Mouse (Mus musculus) neural tube, embryonic 14.5 days (tissue): ENCODE data around the gene Tbc1d10c. TPM values are rescaled to one million over a fixed set of nuclear protein-coding genes. Genes with fewer than 3 reads are reported as not detected.

ENCODE experiments used
- ATAC-seq: fragments of 200-750 bp; cut with Nextera tagmentation; 2 replicates; pipeline ENCODE4 v1.8.0; 2017; ENCODE audit warnings: low read depth, mild to moderate bottlenecking, moderate TSS enrichment, moderate library complexity
- H3K27ac ChIP-seq: fragments of 300-500 bp; sonication (generic); 2 replicates; pipeline ENCODE4 v1.5.1; 2014; ENCODE audit warnings: low read depth, mild to moderate bottlenecking, control low read depth, low read length, moderate library complexity, mixed read lengths
- H3K27me3 ChIP-seq: fragments of 300-500 bp; sonication (generic); 2 replicates; pipeline ENCODE4 v1.6.1; 2014; ENCODE audit warnings: low read length; ENCODE audit not compliant: control insufficient read depth, insufficient read depth
- H3K36me3 ChIP-seq: fragments of 300-500 bp; sonication (generic); 2 replicates; pipeline ENCODE4 v1.6.1; 2014; ENCODE audit warnings: low read length, mixed read lengths; ENCODE audit not compliant: control insufficient read depth, insufficient read depth
- H3K4me1 ChIP-seq: fragments of 300-500 bp; sonication (generic); 2 replicates; pipeline ENCODE4 v1.6.1; 2014; ENCODE audit warnings: low read length; ENCODE audit not compliant: control insufficient read depth, insufficient read depth
- H3K4me2 ChIP-seq: fragments of 300-500 bp; sonication (generic); 2 replicates; pipeline ENCODE4 v1.6.1; 2014; ENCODE audit warnings: mild to moderate bottlenecking, low read depth, low read length, control low read depth
- H3K4me3 ChIP-seq: fragments of 300-500 bp; sonication (generic); 2 replicates; pipeline ENCODE4 v1.5.1; 2014; ENCODE audit warnings: low read depth, low read length, control low read depth, mixed read lengths
- H3K9ac ChIP-seq: fragments of 300-500 bp; sonication (generic); replicated peaks from 2 replicates; pipeline ENCODE4 v1.6.1; 2014; ENCODE audit warnings: low read depth, mild to moderate bottlenecking, control low read depth, low read length, mixed read lengths
- H3K9me3 ChIP-seq: fragments of 300-500 bp; sonication (generic); 2 replicates; pipeline ENCODE4 v1.6.1; 2016; ENCODE audit warnings: low read length; ENCODE audit not compliant: control insufficient read depth
- WGBS: fragments of 180-500 bp; shearing (Covaris S2); extraction: QIAGEN DNeasy Blood & Tissue Kit; methylation state at CpG from one replicate; pipeline ENCODE4 v1.1.7; 2014; 5-methylcytosine and 5-hydroxymethylcytosine counted together
- polyA plus RNA-seq: library from polyadenylated mRNA; unstranded; fragments of >200 nt; fragmentation: Nextera tagmentation; extraction: Ambion mirVana; gene quantifications from 2 replicates; pipeline ENCODE4 v1.2.1, GENCODE M21; 2014

Gene Tbc1d10c
- polyA plus RNA-seq, 1 experiment from 2014 or later, result 1.1 TPM

- Histone ChIP-seq H3K27me3 (peaks cover 18% of the 10 kb centered on the region; the same call in 1 of the 2 replicates), H3K9me3 (no peaks in the 10 kb centered on the region), H3K9ac (no peak overlapping the region), H3K4me3 (no peak overlapping the region), H3K27ac (no peak overlapping the region), H3K4me2 (no peak overlapping the region), H3K36me3 (no peaks in the 10 kb centered on the region), H3K4me1 (peaks cover 14% of the 10 kb centered on the region; the same call in 1 of the 2 replicates)
- ATAC-seq, result no peak
- WGBS, result 88% methylated on average over 11 of the region's 11 CpGs
Measured at GRCm38 (mm10) chr19:4218293-4218692, 27.2 kb upstream of the Tbc1d10c start.

DNA sequence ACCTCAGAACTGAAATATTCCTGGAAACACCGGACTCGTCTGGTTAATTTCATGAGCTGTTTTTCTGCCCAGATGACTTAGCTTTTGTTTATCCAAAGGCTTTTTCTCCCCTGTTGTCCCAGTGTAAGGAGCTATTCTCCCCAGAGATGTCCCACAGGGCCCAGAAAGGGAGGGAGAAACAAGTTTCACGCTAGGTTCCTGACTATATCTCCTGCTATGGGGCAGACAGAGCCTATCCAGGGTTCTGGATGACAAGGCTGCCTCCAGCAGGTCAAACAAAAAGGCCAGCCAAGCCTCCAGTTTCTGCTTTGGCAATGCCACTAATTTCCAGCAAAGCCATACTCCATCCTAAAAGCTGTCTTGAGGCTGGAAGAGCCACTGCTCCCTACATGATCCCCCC lies 26.8 kb upstream of the Tbc1d10c start:
- ATAC-seq, result no peak
- 61% methylated on average over 3 of the region's 3 CpGs for WGBS
- Histone ChIP-seq H3K36me3 (no peaks in the 10 kb centered on the region), H3K27me3 (peaks cover 18% of the 10 kb centered on the region; the same call in 1 of the 2 replicates), H3K4me2 (no peak overlapping the region), H3K9ac (no peak overlapping the region), H3K4me3 (no peak overlapping the region), H3K27ac (no peak overlapping the region), H3K9me3 (no peaks in the 10 kb centered on the region), H3K4me1 (peaks cover 14% of the 10 kb centered on the region; the same call in 1 of the 2 replicates)

DNA sequence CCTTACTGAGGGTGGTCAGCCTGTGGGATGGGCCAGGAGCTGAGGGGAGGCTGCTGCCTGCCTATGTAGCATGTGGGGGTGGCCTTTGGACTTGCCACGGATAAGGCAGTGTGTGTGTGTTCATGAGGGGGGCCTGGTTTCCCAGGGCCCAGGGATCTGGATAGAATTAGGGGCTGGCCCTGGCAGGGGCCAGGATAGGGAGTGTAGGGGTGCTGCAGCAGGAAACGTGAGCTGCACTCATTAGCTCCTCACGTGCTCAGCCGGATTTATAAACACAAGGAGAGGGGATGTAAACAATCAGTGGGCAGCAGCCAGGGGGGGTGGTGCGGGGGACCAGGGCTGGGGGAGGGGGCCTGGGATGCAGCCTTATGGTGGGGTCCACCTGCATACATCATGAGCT lies 26.1 kb upstream of the Tbc1d10c start:
- Histone ChIP-seq H3K4me1 (peaks cover 14% of the 10 kb centered on the region; the same call in 1 of the 2 replicates), H3K9me3 (no peaks in the 10 kb centered on the region), H3K4me2 (no peak overlapping the region), H3K36me3 (no peaks in the 10 kb centered on the region), H3K9ac (no peak overlapping the region), H3K4me3 (no peak overlapping the region), H3K27me3 (peaks cover 18% of the 10 kb centered on the region; the same call in 1 of the 2 replicates), H3K27ac (no peak overlapping the region)
- 14% methylated on average over 5 of the region's 5 CpGs for WGBS
- no peak for ATAC-seq

DNA sequence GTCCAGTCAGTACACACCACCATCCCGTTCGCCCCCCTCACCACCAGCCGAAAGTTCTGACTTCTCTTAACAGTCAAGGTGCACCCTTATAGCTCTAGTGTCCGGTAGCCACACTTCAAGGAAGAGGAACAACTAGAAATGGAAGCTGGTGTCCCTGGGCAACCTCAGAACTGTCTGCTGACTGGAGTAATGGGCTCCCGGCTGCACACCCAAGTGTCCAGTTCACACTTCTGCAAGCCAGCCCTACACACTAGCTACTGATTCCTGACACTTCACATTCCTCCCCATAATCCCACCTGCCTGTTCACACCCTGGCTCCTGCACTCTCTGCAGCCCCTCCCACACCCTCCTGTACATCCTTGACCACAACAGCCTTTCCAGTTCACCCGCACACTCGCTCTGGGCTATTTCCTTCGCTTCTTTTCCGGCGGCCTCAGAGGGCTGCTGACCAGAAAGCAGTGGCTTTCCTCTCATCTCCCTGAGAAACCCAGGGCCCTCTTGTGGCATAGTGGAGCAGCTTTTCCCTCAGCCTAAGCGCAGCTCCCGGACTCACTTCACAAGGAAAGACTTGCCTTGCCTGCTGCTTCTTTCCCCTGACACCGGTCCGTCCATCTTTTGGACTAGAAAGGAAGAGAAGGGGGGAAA lies 25.1 kb upstream of the Tbc1d10c start:
- Histone ChIP-seq H3K9ac (no peak overlapping the region), H3K27me3 (peaks cover 18% of the 10 kb centered on the region; the same call in 1 of the 2 replicates)

GRCm38 (mm10) chr19:4215451-4215840 lies 24.4 kb upstream of the Tbc1d10c start:
- Histone ChIP-seq H3K36me3 (no peaks in the 10 kb centered on the region), H3K27me3 (peaks cover 18% of the 10 kb centered on the region; the same call in 1 of the 2 replicates), H3K4me2 (peak overlapping the region; percentile 94), H3K4me1 (peaks cover 14% of the 10 kb centered on the region; the same call in 1 of the 2 replicates), H3K27ac (no peak overlapping the region), H3K9me3 (no peaks in the 10 kb centered on the region), H3K4me3 (peak overlapping the region; percentile 44), H3K9ac (peak overlapping the region; percentile 56)
- no peak for ATAC-seq
- 4% methylated on average over 20 of the region's 21 CpGs for WGBS

More for the DNA sequence above, 25.1 kb upstream of the Tbc1d10c start:
- Histone ChIP-seq H3K9me3 (no peaks in the 10 kb centered on the region), H3K4me2 (peak overlapping the region; percentile 16; the same call in 1 of the 2 replicates), H3K36me3 (no peaks in the 10 kb centered on the region), H3K4me1 (peaks cover 14% of the 10 kb centered on the region; the same call in 1 of the 2 replicates), H3K27ac (no peak overlapping the region), H3K4me3 (no peak overlapping the region)
- WGBS, result 20% methylated on average over 14 of the region's 14 CpGs
- ATAC-seq, result no peak

- no peaks in the 10 kb centered on the region for H3K36me3 ChIP-seq
- peak overlapping the region; percentile 56 for H3K9ac ChIP-seq
- peaks cover 14% of the 10 kb centered on the region; the same call in 1 of the 2 replicates for H3K4me1 ChIP-seq
- H3K4me3 ChIP-seq, result peak overlapping the region; percentile 44
- ATAC-seq, result peak; percentile 50; the same call in 1 of the 2 replicates
- no peaks in the 10 kb centered on the region for H3K9me3 ChIP-seq
- peak overlapping the region; percentile 94 for H3K4me2 ChIP-seq
- H3K27me3 ChIP-seq, result peaks cover 18% of the 10 kb centered on the region; the same call in 1 of the 2 replicates
- 0% methylated on average over 59 of the region's 81 CpGs for WGBS
- no peak overlapping the region for H3K27ac ChIP-seq
Measured at GRCm38 (mm10) chr19:4214771-4215450, 23.8 kb upstream of the Tbc1d10c start.

- Histone ChIP-seq H3K27me3 (peaks cover 18% of the 10 kb centered on the region; the same call in 1 of the 2 replicates), H3K9ac (peak within 1 kb of the TSS; percentile 56), H3K27ac (no peak within 1 kb of the TSS), H3K9me3 (no peaks in the 10 kb centered on the region), H3K4me1 (peaks cover 14% of the 10 kb centered on the region; the same call in 1 of the 2 replicates), H3K36me3 (no peaks in the 10 kb centered on the region), H3K4me3 (peak within 1 kb of the TSS; percentile 44), H3K4me2 (peak within 1 kb of the TSS; percentile 94)
- peak; percentile 55; the same call in 1 of the 2 replicates for ATAC-seq
- WGBS, result 0% methylated on average over 32 of the region's 49 CpGs
Measured at GRCm38 (mm10) chr19:4214071-4214770, 23.1 kb upstream of the Tbc1d10c start, which contains the start of the genes Clcf1 and AC109138.7. Clcf1 (plus strand) TSS chr19:4214238. AC109138.7 (plus strand) TSS chr19:4214357.

DNA sequence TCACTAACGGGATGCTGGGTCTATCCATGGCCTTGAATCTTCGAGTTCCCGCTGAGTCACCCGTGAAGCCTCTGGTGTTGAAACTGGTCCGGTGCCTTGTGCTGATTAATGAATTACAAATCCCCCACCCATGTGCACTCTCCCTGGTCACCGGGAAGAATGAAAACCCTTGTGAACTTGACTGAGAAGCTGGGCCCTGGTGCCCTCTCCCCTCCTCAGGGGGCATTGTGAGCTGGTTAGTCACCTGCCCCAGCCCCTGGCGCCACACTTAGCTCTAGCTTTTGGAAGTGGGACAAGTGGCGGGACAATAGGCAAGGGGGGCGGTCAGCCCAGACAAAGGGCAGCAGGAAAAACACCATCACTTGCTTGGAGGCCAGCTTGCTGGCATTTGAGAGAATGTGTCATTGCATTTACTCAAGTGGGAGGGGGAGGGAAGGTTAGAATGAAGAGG lies 22.5 kb upstream of the Tbc1d10c start:
- H3K27me3 ChIP-seq, result peaks cover 18% of the 10 kb centered on the region; the same call in 1 of the 2 replicates
- peaks cover 14% of the 10 kb centered on the region; the same call in 1 of the 2 replicates for H3K4me1 ChIP-seq
- no peak overlapping the region; the same call in 1 of the 2 replicates for H3K4me2 ChIP-seq
- H3K27ac ChIP-seq, result no peak overlapping the region
- no peak overlapping the region; the same call in 1 of the 2 replicates for H3K4me3 ChIP-seq
- no peaks in the 10 kb centered on the region for H3K36me3 ChIP-seq
- H3K9ac ChIP-seq, result no peak overlapping the region
- no peak for ATAC-seq
- 2% methylated on average over 9 of the region's 9 CpGs for WGBS
- no peaks in the 10 kb centered on the region for H3K9me3 ChIP-seq
